Mouse (Mus musculus): Measurements from ENCODE around the gene Ppfibp1. TPM values are rescaled to one million over a fixed set of nuclear protein-coding genes. Genes with fewer than 3 reads are reported as not detected.

Ppfibp1 gene
- polyA plus RNA-seq, 1 experiment from 2014 or later = 138 TPM

- POLR2A ChIA-PET = interaction anchor here (1.1 kb wide), 1 partner anchor 94 kb away, joined by 3 read pairs; no protein-coding TSS in a partner anchor
- in situ Hi-C loops (cut with MboI; ENCODE audit: low pct_unique_long_range_greater_than_20kb) = no loop called here
- CTCF ChIA-PET = no interaction called here
- no peak for TF ChIP-seq CTCF (IDR thresholded peaks at IDR 0.05)
- H3K27me3 ChIP-seq = no peaks in the 10 kb centered on the region
- ATAC-seq = no peak
- no peak for DNase-seq (ENCODE audit: low read depth, low spot score)
Observed at GRCm38 (mm10) chr6:146998710-146999109, 110.4 kb downstream of the Ppfibp1 start.

- TF ChIP-seq CTCF (IDR thresholded peaks at IDR 0.05) = no peak
- ATAC-seq = no peak
- no peak for DNase-seq (ENCODE audit: low read depth, low spot score)
- H3K27me3 ChIP-seq = no peaks in the 10 kb centered on the region
- in situ Hi-C loops (cut with MboI; ENCODE audit: low pct_unique_long_range_greater_than_20kb) = no loop called here
- ChIA-PET CTCF (interaction anchor here (1.6 to 2.4 kb wide), 2 partner anchors 14 to 166 kb away, joined by 3 to 8 read pairs; no protein-coding TSS in a partner anchor), POLR2A (no interaction called here)
Observed at GRCm38 (mm10) chr6:146999302-146999701, 111.0 kb downstream of the Ppfibp1 start.

- no peak for TF ChIP-seq CTCF (IDR thresholded peaks at IDR 0.05)
- in situ Hi-C loops (cut with MboI; ENCODE audit: low pct_unique_long_range_greater_than_20kb) = loop anchor here (25.0 kb wide), 2 partner anchors 963 to 1138 kb away; no protein-coding TSS in a partner anchor
- DNase-seq (ENCODE audit: low read depth, low spot score) = no peak
- H3K27me3 ChIP-seq = no peaks in the 10 kb centered on the region
- CTCF ChIA-PET = interaction anchor here (1.6 to 2.4 kb wide), 2 partner anchors 14 to 166 kb away, joined by 3 to 8 read pairs; no protein-coding TSS in a partner anchor
- POLR2A ChIA-PET = no interaction called here
- ATAC-seq = no peak
Observed at GRCm38 (mm10) chr6:146999755-147000154, 111.5 kb downstream of the Ppfibp1 start.

GRCm38 (mm10) chr6:147008148-147008547 lies 119.9 kb downstream of the Ppfibp1 start:
- DNase-seq (ENCODE audit: low read depth, low spot score) (no peak), ATAC-seq (no peak)
- in situ Hi-C loops (cut with MboI; ENCODE audit: low pct_unique_long_range_greater_than_20kb) = loop anchor here (25.0 kb wide), 2 partner anchors 954 to 1129 kb away; no protein-coding TSS in a partner anchor
- peak; percentile 80 for TF ChIP-seq CTCF (IDR thresholded peaks at IDR 0.05)
- H3K27me3 ChIP-seq = no peaks in the 10 kb centered on the region
- ChIA-PET CTCF (interaction anchor here (0.7 kb wide), 1 partner anchor 12 kb away, joined by 3 read pairs; no protein-coding TSS in a partner anchor), POLR2A (no interaction called here)

GRCm38 (mm10) chr6:147010358-147010757 lies 122.1 kb downstream of the Ppfibp1 start:
- TF ChIP-seq CTCF (IDR thresholded peaks at IDR 0.05) = no peak
- DNase-seq (ENCODE audit: low read depth, low spot score) (no peak), ATAC-seq (no peak)
- CTCF ChIA-PET = interaction anchor here (2.8 kb wide), 1 partner anchor 186 kb away, joined by 7 read pairs; no protein-coding TSS in a partner anchor
- no peaks in the 10 kb centered on the region for H3K27me3 ChIP-seq
- in situ Hi-C loops (cut with MboI; ENCODE audit: low pct_unique_long_range_greater_than_20kb) = loop anchor here (25.0 kb wide), 2 partner anchors 952 to 1127 kb away; no protein-coding TSS in a partner anchor
- POLR2A ChIA-PET = no interaction called here

- no peak for DNase-seq (ENCODE audit: low read depth, low spot score)
- POLR2A ChIA-PET = no interaction called here
- H3K27me3 ChIP-seq = no peaks in the 10 kb centered on the region
- ATAC-seq = no peak
- in situ Hi-C loops (cut with MboI; ENCODE audit: low pct_unique_long_range_greater_than_20kb) = loop anchor here (25.0 kb wide), 2 partner anchors 951 to 1126 kb away; no protein-coding TSS in a partner anchor
- no peak for TF ChIP-seq CTCF (IDR thresholded peaks at IDR 0.05)
- CTCF ChIA-PET = interaction anchor here (2.8 kb wide), 1 partner anchor 186 kb away, joined by 7 read pairs; no protein-coding TSS in a partner anchor
Observed at GRCm38 (mm10) chr6:147010811-147011520, 122.7 kb downstream of the Ppfibp1 start.

GRCm38 (mm10) chr6:147011555-147011954 lies 123.3 kb downstream of the Ppfibp1 start:
- in situ Hi-C loops (cut with MboI; ENCODE audit: low pct_unique_long_range_greater_than_20kb) = loop anchor here (25.0 kb wide), 2 partner anchors 951 to 1126 kb away; no protein-coding TSS in a partner anchor
- no peaks in the 10 kb centered on the region for H3K27me3 ChIP-seq
- DNase-seq (ENCODE audit: low read depth, low spot score) = no peak
- CTCF ChIA-PET = interaction anchor here (2.8 kb wide), 1 partner anchor 187 kb away, joined by 7 read pairs; no protein-coding TSS in a partner anchor
- ATAC-seq = no peak
- POLR2A ChIA-PET = no interaction called here
- TF ChIP-seq CTCF (IDR thresholded peaks at IDR 0.05) = no peak

- no peak for TF ChIP-seq CTCF (IDR thresholded peaks at IDR 0.05)
- ATAC-seq = no peak
- ChIA-PET CTCF (interaction anchor here (2.8 kb wide), 1 partner anchor 187 kb away, joined by 7 read pairs; no protein-coding TSS in a partner anchor), POLR2A (no interaction called here)
- no peaks in the 10 kb centered on the region for H3K27me3 ChIP-seq
- DNase-seq (ENCODE audit: low read depth, low spot score) = no peak
- in situ Hi-C loops (cut with MboI; ENCODE audit: low pct_unique_long_range_greater_than_20kb) = loop anchor here (25.0 kb wide), 2 partner anchors 950 to 1125 kb away; no protein-coding TSS in a partner anchor
Observed at GRCm38 (mm10) chr6:147011977-147012376, 123.7 kb downstream of the Ppfibp1 start.

GRCm38 (mm10) chr6:147013546-147013945 lies 125.3 kb downstream of the Ppfibp1 start:
- no peaks in the 10 kb centered on the region for H3K27me3 ChIP-seq
- ATAC-seq (no peak), DNase-seq (ENCODE audit: low read depth, low spot score) (no peak)
- in situ Hi-C loops (cut with MboI; ENCODE audit: low pct_unique_long_range_greater_than_20kb) = loop anchor here (25.0 kb wide), 2 partner anchors 949 to 1124 kb away; no protein-coding TSS in a partner anchor
- CTCF ChIA-PET = interaction anchor here (1.2 to 2.8 kb wide), 3 partner anchors 15 to 189 kb away, joined by 4 to 7 read pairs (median 5); no protein-coding TSS in a partner anchor
- TF ChIP-seq CTCF (IDR thresholded peaks at IDR 0.05) = no peak
- POLR2A ChIA-PET = no interaction called here

- ChIA-PET POLR2A (no interaction called here), CTCF (no interaction called here)
- DNase-seq (ENCODE audit: low read depth, low spot score) (no peak), ATAC-seq (no peak)
- in situ Hi-C loops (cut with MboI; ENCODE audit: low pct_unique_long_range_greater_than_20kb) = loop anchor here (25.0 kb wide), 2 partner anchors 944 to 1119 kb away; no protein-coding TSS in a partner anchor
- TF ChIP-seq CTCF (IDR thresholded peaks at IDR 0.05) = no peak
- no peaks in the 10 kb centered on the region for H3K27me3 ChIP-seq
Observed at GRCm38 (mm10) chr6:147017906-147018305, 129.6 kb downstream of the Ppfibp1 start.

- DNase-seq (ENCODE audit: low read depth, low spot score) = no peak
- ATAC-seq = no peak
- in situ Hi-C loops (cut with MboI; ENCODE audit: low pct_unique_long_range_greater_than_20kb) = loop anchor here (25.0 kb wide), 2 partner anchors 944 to 1119 kb away; no protein-coding TSS in a partner anchor
- no peak for TF ChIP-seq CTCF (IDR thresholded peaks at IDR 0.05)
- CTCF ChIA-PET = no interaction called here
- POLR2A ChIA-PET = no interaction called here
- no peaks in the 10 kb centered on the region for H3K27me3 ChIP-seq
Observed at GRCm38 (mm10) chr6:147018364-147018763, 130.1 kb downstream of the Ppfibp1 start.

Data from Patski (cell line).